Mouse (Mus musculus): ENCODE data around the gene Scaper. TPM values are rescaled to one million over a fixed set of nuclear protein-coding genes. Genes with fewer than 3 reads are reported as not detected.

Gene Scaper
- polyA plus RNA-seq, 1 experiment = 10.8 TPM

- H3K4me1 ChIP-seq (ENCODE audit: control insufficient read depth, insufficient read depth, low read length) = no peaks in the 10 kb centered on the region
- H3K27ac ChIP-seq (ENCODE audit: insufficient read depth, low read length) = no peak overlapping the region
- TF ChIP-seq POLR2A (IDR thresholded peaks at IDR 0.05; ENCODE audit: extremely low read depth, insufficient read depth, low read length) = no peak
- TF ChIP-seq CTCF (IDR thresholded peaks at IDR 0.05; ENCODE audit: extremely low read depth, insufficient read depth, low read length) = no peak
- H3K4me3 ChIP-seq (ENCODE audit: insufficient read depth, low read length) = no peak overlapping the region
These were observed 310.9 kb downstream of the Scaper start for GRCm38 (mm10) chr9:55626990-55627389.

- Histone ChIP-seq H3K4me3 (ENCODE audit: insufficient read depth, low read length) (no peak overlapping the region), H3K4me1 (ENCODE audit: control insufficient read depth, insufficient read depth, low read length) (no peaks in the 10 kb centered on the region), H3K27ac (ENCODE audit: insufficient read depth, low read length) (no peak overlapping the region)
- no peak for TF ChIP-seq POLR2A (IDR thresholded peaks at IDR 0.05; ENCODE audit: extremely low read depth, insufficient read depth, low read length)
- no peak for TF ChIP-seq CTCF (IDR thresholded peaks at IDR 0.05; ENCODE audit: extremely low read depth, insufficient read depth, low read length)
These were observed 323.2 kb downstream of the Scaper start for GRCm38 (mm10) chr9:55614711-55615110.

GRCm38 (mm10) chr9:55609751-55610150, 328.2 kb downstream of the Scaper start:
- H3K4me3 ChIP-seq (ENCODE audit: insufficient read depth, low read length) = no peak overlapping the region
- H3K4me1 ChIP-seq (ENCODE audit: control insufficient read depth, insufficient read depth, low read length) = no peaks in the 10 kb centered on the region
- TF ChIP-seq CTCF (IDR thresholded peaks at IDR 0.05; ENCODE audit: extremely low read depth, insufficient read depth, low read length) (no peak), POLR2A (IDR thresholded peaks at IDR 0.05; ENCODE audit: extremely low read depth, insufficient read depth, low read length) (no peak)
- no peak overlapping the region for H3K27ac ChIP-seq (ENCODE audit: insufficient read depth, low read length)

- Histone ChIP-seq H3K27ac (ENCODE audit: insufficient read depth, low read length) (no peak overlapping the region), H3K4me3 (ENCODE audit: insufficient read depth, low read length) (no peak overlapping the region), H3K4me1 (ENCODE audit: control insufficient read depth, insufficient read depth, low read length) (no peaks in the 10 kb centered on the region)
- TF ChIP-seq POLR2A (IDR thresholded peaks at IDR 0.05; ENCODE audit: extremely low read depth, insufficient read depth, low read length) (no peak), CTCF (IDR thresholded peaks at IDR 0.05; ENCODE audit: extremely low read depth, insufficient read depth, low read length) (no peak)
These were observed 329.0 kb downstream of the Scaper start for GRCm38 (mm10) chr9:55608701-55609531.

- no peak for TF ChIP-seq CTCF (IDR thresholded peaks at IDR 0.05; ENCODE audit: extremely low read depth, insufficient read depth, low read length)
- no peak for TF ChIP-seq POLR2A (IDR thresholded peaks at IDR 0.05; ENCODE audit: extremely low read depth, insufficient read depth, low read length)
- H3K27ac ChIP-seq (ENCODE audit: insufficient read depth, low read length) = no peak overlapping the region
- no peak overlapping the region for H3K4me3 ChIP-seq (ENCODE audit: insufficient read depth, low read length)
- H3K4me1 ChIP-seq (ENCODE audit: control insufficient read depth, insufficient read depth, low read length) = no peaks in the 10 kb centered on the region
These were observed 339.3 kb downstream of the Scaper start for GRCm38 (mm10) chr9:55598594-55598993.

- H3K27ac ChIP-seq (ENCODE audit: insufficient read depth, low read length) = no peak overlapping the region
- no peak overlapping the region for H3K4me3 ChIP-seq (ENCODE audit: insufficient read depth, low read length)
- no peak for TF ChIP-seq POLR2A (IDR thresholded peaks at IDR 0.05; ENCODE audit: extremely low read depth, insufficient read depth, low read length)
- TF ChIP-seq CTCF (IDR thresholded peaks at IDR 0.05; ENCODE audit: extremely low read depth, insufficient read depth, low read length) = no peak
- H3K4me1 ChIP-seq (ENCODE audit: control insufficient read depth, insufficient read depth, low read length) = no peaks in the 10 kb centered on the region
These were observed 351.8 kb downstream of the Scaper start for GRCm38 (mm10) chr9:55586141-55586540.

- TF ChIP-seq CTCF (IDR thresholded peaks at IDR 0.05; ENCODE audit: extremely low read depth, insufficient read depth, low read length) (no peak), POLR2A (IDR thresholded peaks at IDR 0.05; ENCODE audit: extremely low read depth, insufficient read depth, low read length) (no peak)
- H3K27ac ChIP-seq (ENCODE audit: insufficient read depth, low read length) = no peak overlapping the region
- H3K4me1 ChIP-seq (ENCODE audit: control insufficient read depth, insufficient read depth, low read length) = no peaks in the 10 kb centered on the region
- no peak overlapping the region for H3K4me3 ChIP-seq (ENCODE audit: insufficient read depth, low read length)
These were observed 356.5 kb downstream of the Scaper start for GRCm38 (mm10) chr9:55581414-55581813.

GRCm38 (mm10) chr9:55576571-55576970, 361.3 kb downstream of the Scaper start:
- Histone ChIP-seq H3K27ac (ENCODE audit: insufficient read depth, low read length) (no peak overlapping the region), H3K4me1 (ENCODE audit: control insufficient read depth, insufficient read depth, low read length) (no peaks in the 10 kb centered on the region), H3K4me3 (ENCODE audit: insufficient read depth, low read length) (no peak overlapping the region)
- TF ChIP-seq POLR2A (IDR thresholded peaks at IDR 0.05; ENCODE audit: extremely low read depth, insufficient read depth, low read length) (no peak), CTCF (IDR thresholded peaks at IDR 0.05; ENCODE audit: extremely low read depth, insufficient read depth, low read length) (no peak)

GRCm38 (mm10) chr9:55571071-55571470, 366.8 kb downstream of the Scaper start:
- Histone ChIP-seq H3K4me3 (ENCODE audit: insufficient read depth, low read length) (no peak overlapping the region), H3K4me1 (ENCODE audit: control insufficient read depth, insufficient read depth, low read length) (no peaks in the 10 kb centered on the region), H3K27ac (ENCODE audit: insufficient read depth, low read length) (no peak overlapping the region)
- no peak for TF ChIP-seq POLR2A (IDR thresholded peaks at IDR 0.05; ENCODE audit: extremely low read depth, insufficient read depth, low read length)
- no peak for TF ChIP-seq CTCF (IDR thresholded peaks at IDR 0.05; ENCODE audit: extremely low read depth, insufficient read depth, low read length)

GRCm38 (mm10) chr9:55568466-55569159, 369.3 kb downstream of the Scaper start:
- TF ChIP-seq CTCF (IDR thresholded peaks at IDR 0.05; ENCODE audit: extremely low read depth, insufficient read depth, low read length) (no peak), POLR2A (IDR thresholded peaks at IDR 0.05; ENCODE audit: extremely low read depth, insufficient read depth, low read length) (no peak)
- H3K27ac ChIP-seq (ENCODE audit: insufficient read depth, low read length) = no peak overlapping the region
- no peaks in the 10 kb centered on the region for H3K4me1 ChIP-seq (ENCODE audit: control insufficient read depth, insufficient read depth, low read length)
- no peak overlapping the region for H3K4me3 ChIP-seq (ENCODE audit: insufficient read depth, low read length)
